Mouse (Mus musculus): ENCODE data around the gene Baiap2.

DNA sequence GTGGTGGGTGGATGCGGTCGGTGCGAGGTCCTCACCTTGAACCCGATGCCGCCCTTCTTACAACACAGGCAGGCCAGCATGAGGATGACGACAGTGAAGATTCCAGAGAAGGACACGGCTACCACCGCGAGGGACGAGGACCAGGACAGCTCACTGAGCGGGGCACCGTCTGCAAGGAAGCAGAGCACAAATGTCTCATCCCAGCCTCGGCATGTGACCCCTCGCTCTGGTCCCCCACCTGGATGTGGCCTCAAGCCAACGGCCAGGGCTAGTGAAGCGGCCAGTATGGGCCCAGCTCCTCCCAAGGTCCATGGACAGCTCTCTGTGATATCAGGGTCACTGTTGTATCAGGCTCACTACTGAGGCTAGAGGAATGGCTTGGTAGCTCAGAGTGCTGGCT, 78.8 kb downstream of the Baiap2 start:
- TF ChIP-seq CTCF (IDR thresholded peaks at IDR 0.05; ENCODE audit: control insufficient read depth, insufficient read depth, insufficient read length): no peak
- no peak for TF ChIP-seq CEBPB (IDR thresholded peaks at IDR 0.05; ENCODE audit: low read depth)
- TF ChIP-seq MYOD1 (IDR thresholded peaks at IDR 0.05; ENCODE audit: control insufficient read depth, insufficient read length, low read depth): no peak
- TF ChIP-seq USF1 (IDR thresholded peaks at IDR 0.05; ENCODE audit: low read depth): no peak
